Mouse (Mus musculus): Measurements from ENCODE around the gene Pigw. TPM values are rescaled to one million over a fixed set of nuclear protein-coding genes. Genes with fewer than 3 reads are reported as not detected.
A peak's percentile ranks its signal among the peaks of the same experiment; 100 is the strongest.
"Not testable (repeated sequence)": the region's sequence is repeated elsewhere in the genome, so short reads cannot be mapped to it uniquely, and the experiment has no call there.

Gene Pigw
- polyA plus RNA-seq, 1 experiment from 2014 or later = 3.1 TPM

- no peak overlapping the region for H3K27ac ChIP-seq (ENCODE audit: low read depth, low read length)
- H3K36me3 ChIP-seq (ENCODE audit: control insufficient read depth, insufficient read depth, low read length) = peaks cover 7% of the 10 kb centered on the region; the same call in 1 of the 2 replicates
- 92% methylated on average over 7 of the region's 7 CpGs for WGBS
- no peaks in the 10 kb centered on the region for H3K9me3 ChIP-seq (ENCODE audit: control insufficient read depth, low read length)
- H3K9ac ChIP-seq (ENCODE audit: low read length) = no peak overlapping the region
- ATAC-seq (ENCODE audit: low FRiP score) (no peak), DNase-seq (ENCODE audit: low spot score, missing footprints) (peak; percentile 72)
- no peak overlapping the region for H3K4me3 ChIP-seq (ENCODE audit: low read depth, low read length)
- no peaks in the 10 kb centered on the region for H3K4me1 ChIP-seq (ENCODE audit: control insufficient read depth, insufficient read depth, low read length)
- no peaks in the 10 kb centered on the region for H3K27me3 ChIP-seq (ENCODE audit: control insufficient read depth, insufficient read depth, low read length)
- H3K4me2 ChIP-seq = no peak overlapping the region
Measured at GRCm38 (mm10) chr11:84847475-84848090, 32.5 kb downstream of the Pigw start.

- peaks cover 7% of the 10 kb centered on the region; the same call in 1 of the 2 replicates for H3K36me3 ChIP-seq (ENCODE audit: control insufficient read depth, insufficient read depth, low read length)
- H3K4me1 ChIP-seq (ENCODE audit: control insufficient read depth, insufficient read depth, low read length) = no peaks in the 10 kb centered on the region
- DNase-seq (ENCODE audit: low spot score, missing footprints) (peak; percentile 69), ATAC-seq (ENCODE audit: low FRiP score) (no peak)
- no peak overlapping the region for H3K27ac ChIP-seq (ENCODE audit: low read depth, low read length)
- no peaks in the 10 kb centered on the region for H3K9me3 ChIP-seq (ENCODE audit: control insufficient read depth, low read length)
- WGBS = 95% methylated on average over 15 of the region's 15 CpGs
- no peak overlapping the region for H3K4me3 ChIP-seq (ENCODE audit: low read depth, low read length)
- no peak overlapping the region for H3K4me2 ChIP-seq
- no peak overlapping the region for H3K9ac ChIP-seq (ENCODE audit: low read length)
- H3K27me3 ChIP-seq (ENCODE audit: control insufficient read depth, insufficient read depth, low read length) = no peaks in the 10 kb centered on the region
Measured at GRCm38 (mm10) chr11:84846741-84847474, 33.2 kb downstream of the Pigw start.

GRCm38 (mm10) chr11:84839330-84839729 is 40.8 kb downstream of the Pigw start:
- H3K4me2 ChIP-seq = no peak overlapping the region
- no peak for DNase-seq (ENCODE audit: low spot score, missing footprints)
- WGBS = 86% methylated on average over 2 of the region's 2 CpGs
- H3K4me3 ChIP-seq (ENCODE audit: low read depth, low read length) = no peak overlapping the region
- no peak overlapping the region for H3K27ac ChIP-seq (ENCODE audit: low read depth, low read length)
- no peaks in the 10 kb centered on the region for H3K27me3 ChIP-seq (ENCODE audit: control insufficient read depth, insufficient read depth, low read length)
- H3K9me3 ChIP-seq (ENCODE audit: control insufficient read depth, low read length) = no peaks in the 10 kb centered on the region
- H3K36me3 ChIP-seq (ENCODE audit: control insufficient read depth, insufficient read depth, low read length) = peaks cover 10% of the 10 kb centered on the region; the same call in 1 of the 2 replicates
- H3K4me1 ChIP-seq (ENCODE audit: control insufficient read depth, insufficient read depth, low read length) = no peaks in the 10 kb centered on the region
- H3K9ac ChIP-seq (ENCODE audit: low read length) = no peak overlapping the region
- no peak for ATAC-seq (ENCODE audit: low FRiP score)

- Histone ChIP-seq H3K4me3 (ENCODE audit: low read depth, low read length) (peak overlapping the region; percentile 48), H3K9ac (ENCODE audit: low read length) (peak overlapping the region; percentile 70), H3K27ac (ENCODE audit: low read depth, low read length) (0 out of 2 replicates have a peak overlapping the region, but pooled peaks have one; percentile 3), H3K4me2 (peak overlapping the region; percentile 96)
- WGBS = 81% methylated on average over 11 of the region's 11 CpGs
- not testable (repeated sequence) for ATAC-seq (ENCODE audit: low FRiP score); H3K36me3 ChIP-seq (ENCODE audit: control insufficient read depth, insufficient read depth, low read length); H3K9me3 ChIP-seq (ENCODE audit: control insufficient read depth, low read length); DNase-seq (ENCODE audit: low spot score, missing footprints); H3K4me1 ChIP-seq (ENCODE audit: control insufficient read depth, insufficient read depth, low read length); H3K27me3 ChIP-seq (ENCODE audit: control insufficient read depth, insufficient read depth, low read length)
Measured at GRCm38 (mm10) chr11:84829495-84829894, 50.6 kb downstream of the Pigw start.

GRCm38 (mm10) chr11:84828516-84829399 is 51.3 kb downstream of the Pigw start, which contains the start of gene Dhrs11:
Gene Dhrs11 (minus strand): TSS chr11:84828994.
- Histone ChIP-seq H3K9me3 (ENCODE audit: control insufficient read depth, low read length) (no peaks in the 10 kb centered on the region), H3K4me1 (ENCODE audit: control insufficient read depth, insufficient read depth, low read length) (peaks cover 5% of the 10 kb centered on the region; the same call in 1 of the 2 replicates), H3K9ac (ENCODE audit: low read length) (peak within 1 kb of the TSS; percentile 70), H3K36me3 (ENCODE audit: control insufficient read depth, insufficient read depth, low read length) (no peaks in the 10 kb centered on the region), H3K27ac (ENCODE audit: low read depth, low read length) (0 out of 2 replicates have a peak within 1 kb of the TSS, but pooled peaks have one; percentile 3), H3K27me3 (ENCODE audit: control insufficient read depth, insufficient read depth, low read length) (no peaks in the 10 kb centered on the region), H3K4me2 (peak within 1 kb of the TSS; percentile 96), H3K4me3 (ENCODE audit: low read depth, low read length) (peak within 1 kb of the TSS; percentile 48)
- peak; percentile 95 for ATAC-seq (ENCODE audit: low FRiP score)
- under 1% methylated on average over 62 of the region's 62 CpGs for WGBS
- peak; percentile 97 for DNase-seq (ENCODE audit: low spot score, missing footprints)

- Histone ChIP-seq H3K27ac (ENCODE audit: low read depth, low read length) (no peak overlapping the region), H3K9ac (ENCODE audit: low read length) (peak overlapping the region; percentile 70; the same call in 1 of the 2 replicates), H3K4me3 (ENCODE audit: low read depth, low read length) (peak overlapping the region; percentile 48), H3K4me1 (ENCODE audit: control insufficient read depth, insufficient read depth, low read length) (peaks cover 5% of the 10 kb centered on the region; the same call in 1 of the 2 replicates), H3K27me3 (ENCODE audit: control insufficient read depth, insufficient read depth, low read length) (no peaks in the 10 kb centered on the region), H3K4me2 (peak overlapping the region; percentile 96), H3K36me3 (ENCODE audit: control insufficient read depth, insufficient read depth, low read length) (no peaks in the 10 kb centered on the region), H3K9me3 (ENCODE audit: control insufficient read depth, low read length) (no peaks in the 10 kb centered on the region)
- 43% methylated on average over 3 of the region's 3 CpGs for WGBS
- DNase-seq (ENCODE audit: low spot score, missing footprints) (no peak), ATAC-seq (ENCODE audit: low FRiP score) (no peak)
Measured at GRCm38 (mm10) chr11:84827901-84828503, 52.1 kb downstream of the Pigw start.

- H3K4me3 ChIP-seq (ENCODE audit: low read depth, low read length) = no peak overlapping the region
Measured at GRCm38 (mm10) chr11:84827492-84827891, 52.6 kb downstream of the Pigw start.

More at GRCm38 (mm10) chr11:84827492-84827891, 52.6 kb downstream of the Pigw start:
- Histone ChIP-seq H3K4me2 (no peak overlapping the region), H3K27ac (ENCODE audit: low read depth, low read length) (no peak overlapping the region), H3K4me1 (ENCODE audit: control insufficient read depth, insufficient read depth, low read length) (peaks cover 5% of the 10 kb centered on the region; the same call in 1 of the 2 replicates), H3K9ac (ENCODE audit: low read length) (no peak overlapping the region), H3K36me3 (ENCODE audit: control insufficient read depth, insufficient read depth, low read length) (no peaks in the 10 kb centered on the region), H3K9me3 (ENCODE audit: control insufficient read depth, low read length) (no peaks in the 10 kb centered on the region), H3K27me3 (ENCODE audit: control insufficient read depth, insufficient read depth, low read length) (no peaks in the 10 kb centered on the region)
- DNase-seq (ENCODE audit: low spot score, missing footprints) (no peak), ATAC-seq (ENCODE audit: low FRiP score) (no peak)
